Mouse (Mus musculus): Measurements from ENCODE around the gene Cby1. TPM values are rescaled to one million over a fixed set of nuclear protein-coding genes. Genes with fewer than 3 reads are reported as not detected.

Cby1 gene
- polyA plus RNA-seq, 1 experiment from 2014 or later: 85.6 TPM

- H3K9me3 ChIP-seq: no peaks in the 10 kb centered on the region
- peak overlapping the region; percentile 87 for H3K4me2 ChIP-seq
- 0 out of 2 replicates have a peak, but pooled peaks cover 8% of the 10 kb centered on the region for H3K36me3 ChIP-seq
- H3K27ac ChIP-seq (replicated peaks): no peak overlapping the region
- peak overlapping the region; percentile 95 for H3K9ac ChIP-seq
- peak overlapping the region; percentile 93 for H3K4me3 ChIP-seq
- H3K27me3 ChIP-seq: no peaks in the 10 kb centered on the region
- 78% methylated on average over 19 of the region's 19 CpGs for WGBS
- ATAC-seq (ENCODE audit: low read depth): no peak
- peaks cover 61% of the 10 kb centered on the region for H3K4me1 ChIP-seq (replicated peaks)
Measured at GRCm38 (mm10) chr15:79683707-79684465, 24.9 kb downstream of the Cby1 start.

- no peak overlapping the region for H3K27ac ChIP-seq (replicated peaks)
- no peak for ATAC-seq (ENCODE audit: low read depth)
- H3K9me3 ChIP-seq: no peaks in the 10 kb centered on the region
- no peaks in the 10 kb centered on the region for H3K27me3 ChIP-seq
- peak overlapping the region; percentile 87 for H3K4me2 ChIP-seq
- H3K4me3 ChIP-seq: peak overlapping the region; percentile 93
- H3K9ac ChIP-seq: peak overlapping the region; percentile 95
- peaks cover 64% of the 10 kb centered on the region for H3K4me1 ChIP-seq (replicated peaks)
- 0 out of 2 replicates have a peak, but pooled peaks cover 4% of the 10 kb centered on the region for H3K36me3 ChIP-seq
- WGBS: 82% methylated on average over 6 of the region's 6 CpGs
Measured at GRCm38 (mm10) chr15:79684616-79685015, 25.6 kb downstream of the Cby1 start.

GRCm38 (mm10) chr15:79685141-79685641 is 26.2 kb downstream of the Cby1 start:
- Histone ChIP-seq H3K9ac (peak overlapping the region; percentile 95), H3K4me1 (replicated peaks) (peaks cover 69% of the 10 kb centered on the region), H3K27ac (replicated peaks) (no peak overlapping the region), H3K4me2 (peak overlapping the region; percentile 87), H3K4me3 (peak overlapping the region; percentile 93), H3K36me3 (0 out of 2 replicates have a peak, but pooled peaks cover 3% of the 10 kb centered on the region), H3K9me3 (no peaks in the 10 kb centered on the region), H3K27me3 (no peaks in the 10 kb centered on the region)
- no peak for ATAC-seq (ENCODE audit: low read depth)
- WGBS: 49% methylated on average over 6 of the region's 6 CpGs

GRCm38 (mm10) chr15:79686046-79686869 is 27.3 kb downstream of the Cby1 start:
- H3K4me1 ChIP-seq (replicated peaks): peaks cover 64% of the 10 kb centered on the region
- 18% methylated on average over 15 of the region's 15 CpGs for WGBS
- no peak for ATAC-seq (ENCODE audit: low read depth)

GRCm38 (mm10) chr15:79687175-79687574 is 28.2 kb downstream of the Cby1 start:
- peak overlapping the region; percentile 93 for H3K4me3 ChIP-seq
- under 1% methylated on average over 33 of the region's 33 CpGs for WGBS

More at GRCm38 (mm10) chr15:79686046-79686869, 27.3 kb downstream of the Cby1 start:
- Histone ChIP-seq H3K9ac (peak overlapping the region; percentile 95), H3K27ac (replicated peaks) (no peak overlapping the region), H3K36me3 (0 out of 2 replicates have a peak, but pooled peaks cover 3% of the 10 kb centered on the region), H3K4me2 (peak overlapping the region; percentile 87), H3K4me3 (peak overlapping the region; percentile 93), H3K27me3 (no peaks in the 10 kb centered on the region), H3K9me3 (no peaks in the 10 kb centered on the region)

GRCm38 (mm10) chr15:79687646-79688267 is 28.8 kb downstream of the Cby1 start, which contains the start of gene Josd1:
TSS of gene Josd1 (minus strand) at chr15:79687919.
- under 1% methylated on average over 70 of the region's 72 CpGs for WGBS
- H3K27me3 ChIP-seq: no peaks in the 10 kb centered on the region
- H3K9me3 ChIP-seq: no peaks in the 10 kb centered on the region
- H3K36me3 ChIP-seq: 0 out of 2 replicates have a peak, but pooled peaks cover 3% of the 10 kb centered on the region
- peak within 1 kb of the TSS; percentile 96 for H3K27ac ChIP-seq (replicated peaks)
- H3K4me3 ChIP-seq: peak within 1 kb of the TSS; percentile 93
- peak; percentile 47 for ATAC-seq (ENCODE audit: low read depth)
- H3K4me2 ChIP-seq: peak within 1 kb of the TSS; percentile 87
- peak within 1 kb of the TSS; percentile 95 for H3K9ac ChIP-seq
- peaks cover 69% of the 10 kb centered on the region for H3K4me1 ChIP-seq (replicated peaks)

More at GRCm38 (mm10) chr15:79687175-79687574, 28.2 kb downstream of the Cby1 start:
- no peak for ATAC-seq (ENCODE audit: low read depth)
- H3K4me1 ChIP-seq (replicated peaks): peaks cover 69% of the 10 kb centered on the region
- no peaks in the 10 kb centered on the region for H3K9me3 ChIP-seq
- H3K36me3 ChIP-seq: 0 out of 2 replicates have a peak, but pooled peaks cover 3% of the 10 kb centered on the region
- peak overlapping the region; percentile 96 for H3K27ac ChIP-seq (replicated peaks)
- H3K27me3 ChIP-seq: no peaks in the 10 kb centered on the region
- H3K9ac ChIP-seq: peak overlapping the region; percentile 95
- peak overlapping the region; percentile 87 for H3K4me2 ChIP-seq

- ATAC-seq (ENCODE audit: low read depth): no peak
- H3K4me3 ChIP-seq: peak overlapping the region; percentile 93
- peaks cover 69% of the 10 kb centered on the region for H3K4me1 ChIP-seq (replicated peaks)
- H3K9me3 ChIP-seq: no peaks in the 10 kb centered on the region
- H3K27me3 ChIP-seq: no peaks in the 10 kb centered on the region
- H3K4me2 ChIP-seq: peak overlapping the region; percentile 87
- peak overlapping the region; percentile 96 for H3K27ac ChIP-seq (replicated peaks)
- H3K9ac ChIP-seq: peak overlapping the region; percentile 95
- H3K36me3 ChIP-seq: no peaks in the 10 kb centered on the region
- 5% methylated on average over 8 of the region's 8 CpGs for WGBS
Measured at GRCm38 (mm10) chr15:79688268-79688956, 29.4 kb downstream of the Cby1 start.

- 16% methylated on average over 24 of the region's 24 CpGs for WGBS
- Histone ChIP-seq H3K27ac (replicated peaks) (peak overlapping the region; percentile 77), H3K4me2 (peak overlapping the region; percentile 63), H3K9me3 (no peaks in the 10 kb centered on the region), H3K36me3 (no peaks in the 10 kb centered on the region), H3K27me3 (no peaks in the 10 kb centered on the region), H3K9ac (peak overlapping the region; percentile 53; the same call in 1 of the 2 replicates), H3K4me1 (replicated peaks) (peaks cover 61% of the 10 kb centered on the region), H3K4me3 (peak overlapping the region; percentile 88)
- no peak for ATAC-seq (ENCODE audit: low read depth)
Measured at GRCm38 (mm10) chr15:79689662-79690425, 30.8 kb downstream of the Cby1 start.

- Histone ChIP-seq H3K4me1 (replicated peaks) (peaks cover 55% of the 10 kb centered on the region), H3K9ac (peak within 1 kb of the TSS; percentile 89), H3K27me3 (no peaks in the 10 kb centered on the region), H3K4me3 (peak within 1 kb of the TSS; percentile 88), H3K9me3 (no peaks in the 10 kb centered on the region), H3K36me3 (no peaks in the 10 kb centered on the region), H3K4me2 (peak within 1 kb of the TSS; percentile 98), H3K27ac (replicated peaks) (peak within 1 kb of the TSS; percentile 94)
- WGBS: under 1% methylated on average over 45 of the region's 45 CpGs
- peak; percentile 97 for ATAC-seq (ENCODE audit: low read depth)
Measured at GRCm38 (mm10) chr15:79690426-79691022, 31.5 kb downstream of the Cby1 start, which contains the start of gene Gtpbp1. TSS of gene Gtpbp1 (plus strand) at chr15:79690845.

- Histone ChIP-seq H3K27me3 (no peaks in the 10 kb centered on the region), H3K4me2 (peak overlapping the region; percentile 98), H3K4me3 (peak overlapping the region; percentile 88), H3K4me1 (replicated peaks) (peaks cover 49% of the 10 kb centered on the region), H3K9ac (peak overlapping the region; percentile 89), H3K9me3 (no peaks in the 10 kb centered on the region), H3K36me3 (no peaks in the 10 kb centered on the region), H3K27ac (replicated peaks) (peak overlapping the region; percentile 94)
- ATAC-seq (ENCODE audit: low read depth): peak; percentile 32
- under 1% methylated on average over 53 of the region's 53 CpGs for WGBS
Measured at GRCm38 (mm10) chr15:79691023-79691508, 32.1 kb downstream of the Cby1 start.

Measured in neural tube, embryonic 13.5 days (tissue).